Mouse (Mus musculus): ENCODE measurements around the gene Kcnk5.

The Kcnk5 gene

GRCm38 (mm10) chr14:20201066-20201683 is 19.6 kb upstream of the Kcnk5 start:
- DNase-seq (ENCODE audit: low spot score) = no peak

- DNase-seq (ENCODE audit: low spot score) = no peak
Measured at GRCm38 (mm10) chr14:20193103-20193715, 11.6 kb upstream of the Kcnk5 start.

GRCm38 (mm10) chr14:20191136-20191735 is 9.6 kb upstream of the Kcnk5 start:
- no peak for DNase-seq (ENCODE audit: low spot score)

GRCm38 (mm10) chr14:20189751-20190150 is 8.1 kb upstream of the Kcnk5 start:
- no peak for DNase-seq (ENCODE audit: low spot score)

- DNase-seq (ENCODE audit: low spot score) = no peak
Measured at GRCm38 (mm10) chr14:20185426-20185825, 3.8 kb upstream of the Kcnk5 start.

- DNase-seq (ENCODE audit: low spot score) = no peak
Measured at GRCm38 (mm10) chr14:20183701-20184100, 2.1 kb upstream of the Kcnk5 start.

GRCm38 (mm10) chr14:20182596-20182995 is 987 bp upstream of the Kcnk5 start:
- DNase-seq (ENCODE audit: low spot score) = no peak

- DNase-seq (ENCODE audit: low spot score) = peak; percentile 35
Measured at GRCm38 (mm10) chr14:20180751-20181162, 852 bp downstream of the Kcnk5 start.

- no peak for DNase-seq (ENCODE audit: low spot score)
Measured at GRCm38 (mm10) chr14:20180304-20180703, 1.3 kb downstream of the Kcnk5 start.

- no peak for DNase-seq (ENCODE audit: low spot score)
Measured at GRCm38 (mm10) chr14:20179731-20180280, 1.8 kb downstream of the Kcnk5 start.

GRCm38 (mm10) chr14:20179080-20179479 is 2.5 kb downstream of the Kcnk5 start:
- no peak for DNase-seq (ENCODE audit: low spot score)

GRCm38 (mm10) chr14:20178593-20178992 is 3.0 kb downstream of the Kcnk5 start:
- no peak for DNase-seq (ENCODE audit: low spot score)

GRCm38 (mm10) chr14:20177494-20178123 is 4.0 kb downstream of the Kcnk5 start:
- peak; percentile 64 for DNase-seq (ENCODE audit: low spot score)

GRCm38 (mm10) chr14:20175705-20176104 is 5.9 kb downstream of the Kcnk5 start:
- DNase-seq (ENCODE audit: low spot score) = no peak

GRCm38 (mm10) chr14:20175114-20175513 is 6.5 kb downstream of the Kcnk5 start:
- DNase-seq (ENCODE audit: low spot score) = no peak

GRCm38 (mm10) chr14:20174696-20175095 is 6.9 kb downstream of the Kcnk5 start:
- DNase-seq (ENCODE audit: low spot score) = no peak

- DNase-seq (ENCODE audit: low spot score) = no peak
Measured at GRCm38 (mm10) chr14:20173873-20174490, 7.6 kb downstream of the Kcnk5 start.

- DNase-seq (ENCODE audit: low spot score) = no peak
Measured at GRCm38 (mm10) chr14:20172924-20173323, 8.7 kb downstream of the Kcnk5 start.

- no peak for DNase-seq (ENCODE audit: low spot score)
Measured at GRCm38 (mm10) chr14:20172509-20172908, 9.1 kb downstream of the Kcnk5 start.

- DNase-seq (ENCODE audit: low spot score) = no peak
Measured at GRCm38 (mm10) chr14:20171840-20172239, 9.8 kb downstream of the Kcnk5 start.

GRCm38 (mm10) chr14:20169251-20169650 is 12.4 kb downstream of the Kcnk5 start:
- no peak for DNase-seq (ENCODE audit: low spot score)

GRCm38 (mm10) chr14:20168478-20168877 is 13.1 kb downstream of the Kcnk5 start:
- no peak for DNase-seq (ENCODE audit: low spot score)

Data from lung, postnatal 25 days (tissue).